Mouse (Mus musculus): ENCODE data around the gene Ahrr.

Ahrr gene

GRCm38 (mm10) chr13:74245214-74245898, 46.8 kb downstream of the Ahrr start:
- no peak for DNase-seq (ENCODE audit: extremely low read depth, low read depth, low spot score)

GRCm38 (mm10) chr13:74237574-74237973, 54.6 kb downstream of the Ahrr start:
- DNase-seq (ENCODE audit: extremely low read depth, low read depth, low spot score): no peak

GRCm38 (mm10) chr13:74220659-74221058, 71.5 kb downstream of the Ahrr start:
- no peak for DNase-seq (ENCODE audit: extremely low read depth, low read depth, low spot score)

GRCm38 (mm10) chr13:74218441-74218840, 73.7 kb downstream of the Ahrr start:
- no peak for DNase-seq (ENCODE audit: extremely low read depth, low read depth, low spot score)

GRCm38 (mm10) chr13:74208986-74209345, 83.2 kb downstream of the Ahrr start:
- no peak for DNase-seq (ENCODE audit: extremely low read depth, low read depth, low spot score)

- peak; percentile 18 for DNase-seq (ENCODE audit: extremely low read depth, low read depth, low spot score)
These were observed 83.7 kb downstream of the Ahrr start, which contains the start of gene Exoc3 for GRCm38 (mm10) chr13:74208317-74208985. Exoc3 (minus strand) TSS chr13:74208732.

GRCm38 (mm10) chr13:74196451-74196850, 95.7 kb downstream of the Ahrr start:
- no peak for DNase-seq (ENCODE audit: extremely low read depth, low read depth, low spot score)

- no peak for DNase-seq (ENCODE audit: extremely low read depth, low read depth, low spot score)
These were observed 99.5 kb downstream of the Ahrr start for GRCm38 (mm10) chr13:74192613-74193012.

- no peak for DNase-seq (ENCODE audit: extremely low read depth, low read depth, low spot score)
These were observed 109.0 kb downstream of the Ahrr start for GRCm38 (mm10) chr13:74183011-74183695.

GRCm38 (mm10) chr13:74172036-74172435, 120.1 kb downstream of the Ahrr start:
- no peak for DNase-seq (ENCODE audit: extremely low read depth, low read depth, low spot score)

- DNase-seq (ENCODE audit: extremely low read depth, low read depth, low spot score): no peak
These were observed 122.5 kb downstream of the Ahrr start for GRCm38 (mm10) chr13:74169446-74170164.

- no peak for DNase-seq (ENCODE audit: extremely low read depth, low read depth, low spot score)
These were observed 124.6 kb downstream of the Ahrr start for GRCm38 (mm10) chr13:74167492-74167891.

- DNase-seq (ENCODE audit: extremely low read depth, low read depth, low spot score): no peak
These were observed 125.1 kb downstream of the Ahrr start for GRCm38 (mm10) chr13:74167057-74167413.

GRCm38 (mm10) chr13:74166348-74167056, 125.6 kb downstream of the Ahrr start:
- DNase-seq (ENCODE audit: extremely low read depth, low read depth, low spot score): no peak
